Mouse (Mus musculus): ENCODE measurements around the gene Msx1.

GRCm38 (mm10) chr5:37826706-37827625 lies 2.6 kb upstream of the Msx1 start:
- no peak for TF ChIP-seq CTCF (IDR thresholded peaks at IDR 0.05; ENCODE audit: insufficient read depth, low read length)
- no peak for TF ChIP-seq POLR2A (IDR thresholded peaks at IDR 0.05; ENCODE audit: borderline replicate concordance, extremely low read depth, low read depth, low read length)
